Mouse (Mus musculus): Measurements from ENCODE around the gene Auts2.

The Auts2 gene

GRCm38 (mm10) chr5:131832891-131833876, 710.0 kb downstream of the Auts2 start:
- DNase-seq (ENCODE audit: low spot score), result no peak

GRCm38 (mm10) chr5:131830111-131830510, 713.0 kb downstream of the Auts2 start:
- DNase-seq (ENCODE audit: low spot score), result no peak

DNA sequence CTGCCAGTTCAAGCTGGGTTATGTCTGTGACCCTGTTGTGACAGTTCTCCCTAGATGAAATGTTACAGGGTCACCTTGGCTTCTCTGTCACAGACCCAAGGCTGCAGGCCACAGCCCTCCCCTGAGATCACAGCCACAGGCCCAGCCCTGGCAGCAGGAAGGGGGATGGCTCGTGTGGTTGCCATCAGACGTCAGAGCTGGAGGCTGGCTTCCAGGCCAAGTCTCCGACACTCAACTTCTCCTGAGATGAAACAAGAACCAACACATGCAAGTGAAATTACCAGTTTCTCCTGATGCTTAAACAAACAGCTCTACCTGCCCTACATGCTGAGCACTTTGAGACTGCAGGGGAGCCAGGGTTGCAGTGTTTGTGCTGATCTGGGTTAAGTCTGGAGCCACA, 713.9 kb downstream of the Auts2 start:
- no peak for DNase-seq (ENCODE audit: low spot score)

GRCm38 (mm10) chr5:131828607-131829006, 714.5 kb downstream of the Auts2 start:
- DNase-seq (ENCODE audit: low spot score), result no peak

- no peak for DNase-seq (ENCODE audit: low spot score)
Measured at GRCm38 (mm10) chr5:131826362-131827261, 716.5 kb downstream of the Auts2 start.

- DNase-seq (ENCODE audit: low spot score), result no peak
Measured at GRCm38 (mm10) chr5:131825421-131825820, 717.7 kb downstream of the Auts2 start.

DNA sequence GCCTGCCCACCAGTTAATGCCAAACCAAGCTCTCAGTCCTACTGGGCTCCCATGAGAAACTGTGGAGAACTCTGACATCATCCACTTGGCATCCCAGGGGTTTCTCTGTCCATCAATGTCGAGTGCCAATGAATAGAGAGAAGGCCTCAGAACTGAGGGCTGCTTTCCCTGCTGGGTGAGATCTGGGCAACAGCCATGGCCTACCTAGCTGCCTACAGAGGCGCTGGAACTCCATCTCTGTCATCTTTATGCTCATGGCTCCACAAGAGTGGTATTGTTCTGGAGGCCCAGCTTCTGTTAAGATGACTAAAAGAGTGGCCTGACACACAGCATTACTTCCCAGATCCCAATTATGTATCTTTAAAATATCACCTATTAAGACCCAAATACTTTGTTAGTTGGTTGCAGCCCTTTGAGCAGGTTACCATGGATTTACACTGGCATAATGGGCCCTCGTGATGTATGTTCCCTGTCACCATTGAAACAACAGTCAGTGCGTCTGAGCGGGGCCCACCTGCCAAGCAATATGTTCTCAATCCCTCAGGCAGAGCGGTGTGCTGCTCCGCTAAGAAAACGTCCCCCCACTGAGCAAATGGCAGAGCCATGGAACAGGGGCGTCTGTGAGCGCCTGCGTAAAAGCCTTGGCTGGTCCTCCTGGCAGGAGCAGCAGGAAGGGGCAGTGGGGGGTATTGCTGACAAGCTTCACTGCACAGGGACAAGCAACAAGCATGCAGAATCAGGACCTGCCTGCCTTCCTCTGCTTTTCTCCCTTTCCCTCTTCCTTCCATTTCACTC, 718.8 kb downstream of the Auts2 start:
- no peak for DNase-seq (ENCODE audit: low spot score)

DNA sequence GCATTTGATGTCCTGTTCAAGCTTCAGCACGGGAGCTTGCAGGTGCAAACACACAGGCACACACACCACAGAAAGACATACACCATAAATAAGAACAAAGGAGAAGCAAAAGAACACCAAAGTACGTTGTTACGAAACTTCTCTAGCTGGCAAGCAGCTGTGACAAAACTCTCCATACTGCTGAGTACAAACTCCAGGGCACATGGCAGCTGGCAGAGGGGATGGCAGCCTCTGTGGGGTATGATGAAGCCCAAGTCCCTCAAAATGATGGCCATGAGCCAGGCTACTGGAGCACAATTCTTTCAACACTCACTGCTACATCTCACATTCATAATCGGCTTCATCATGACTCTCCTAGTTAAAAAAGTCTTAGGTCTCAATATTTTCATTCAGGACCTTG, 721.7 kb downstream of the Auts2 start:
- no peak for DNase-seq (ENCODE audit: low spot score)

- no peak for DNase-seq (ENCODE audit: low spot score)
Measured at GRCm38 (mm10) chr5:131819251-131819691, 723.9 kb downstream of the Auts2 start.

DNA sequence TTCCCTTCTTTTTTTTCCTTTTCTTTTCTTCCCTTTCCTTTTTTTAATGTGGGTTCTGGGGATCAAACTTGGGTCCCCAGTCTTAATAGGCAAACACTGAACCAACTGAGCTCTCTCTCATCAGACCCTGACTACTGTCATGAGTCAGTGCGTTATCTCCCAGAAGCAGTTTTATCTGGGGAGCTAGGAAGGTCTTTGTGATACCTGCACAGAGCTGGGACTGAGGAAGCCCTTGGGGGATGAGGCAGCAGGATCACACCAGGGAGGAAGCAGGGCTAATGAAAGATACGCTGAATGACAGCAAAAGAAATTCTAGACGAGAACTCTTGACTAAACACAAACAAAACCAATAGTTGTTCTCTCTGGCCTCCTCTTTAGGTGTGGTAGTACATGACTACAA, 727.6 kb downstream of the Auts2 start:
- no peak for DNase-seq (ENCODE audit: low spot score)

DNA sequence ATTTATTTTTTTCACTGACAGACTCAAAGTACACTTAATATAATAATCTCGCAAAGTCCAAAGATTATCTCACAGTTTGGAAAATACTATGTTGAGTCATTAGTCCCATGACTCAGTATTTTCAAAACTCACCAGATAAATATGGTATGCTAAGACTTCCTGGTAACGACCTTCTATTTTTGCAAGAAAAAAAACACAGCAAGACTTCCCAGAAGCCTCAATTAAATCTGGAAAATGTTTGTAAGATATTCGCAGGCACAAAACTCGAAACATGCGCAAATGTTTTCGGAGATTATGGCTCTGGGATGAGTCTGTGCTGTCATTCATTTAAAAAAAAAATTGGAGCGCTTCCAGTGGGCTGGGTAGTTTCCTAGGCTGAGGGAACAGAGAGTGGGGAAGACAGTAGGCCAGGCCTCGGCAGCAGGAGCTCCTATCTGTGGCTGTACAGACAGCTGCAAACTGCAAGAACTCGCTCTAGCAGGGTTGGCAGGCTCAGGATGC, 728.6 kb downstream of the Auts2 start:
- peak; percentile 14 for DNase-seq (ENCODE audit: low spot score)

DNA sequence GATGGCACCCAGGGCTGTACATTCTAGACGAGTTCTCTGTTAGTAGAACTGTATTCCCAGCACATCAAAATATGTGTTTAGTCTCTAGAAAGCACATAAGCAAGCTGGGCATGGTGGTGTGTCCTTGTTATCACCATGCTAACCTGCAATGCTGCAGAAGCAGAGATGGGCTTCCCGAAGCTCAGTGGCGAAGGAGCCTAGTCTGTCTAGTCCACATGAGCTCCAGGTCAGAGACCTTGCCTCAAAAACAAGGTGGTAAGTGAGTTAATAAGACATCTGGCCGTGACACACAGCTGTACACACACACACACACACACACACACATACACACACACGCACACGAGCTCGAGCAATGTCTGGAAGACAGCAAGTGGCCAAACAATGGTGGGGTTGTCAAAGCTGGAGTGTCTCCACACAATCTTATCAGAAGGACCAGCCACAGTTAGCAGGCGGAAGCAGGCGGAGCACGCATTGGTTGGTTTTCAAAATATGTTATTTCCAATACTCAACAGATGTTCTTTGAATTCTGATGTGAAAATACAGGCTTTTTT, 729.1 kb downstream of the Auts2 start:
- DNase-seq (ENCODE audit: low spot score), result no peak

GRCm38 (mm10) chr5:131813331-131813781, 729.8 kb downstream of the Auts2 start:
- no peak for DNase-seq (ENCODE audit: low spot score)

DNA sequence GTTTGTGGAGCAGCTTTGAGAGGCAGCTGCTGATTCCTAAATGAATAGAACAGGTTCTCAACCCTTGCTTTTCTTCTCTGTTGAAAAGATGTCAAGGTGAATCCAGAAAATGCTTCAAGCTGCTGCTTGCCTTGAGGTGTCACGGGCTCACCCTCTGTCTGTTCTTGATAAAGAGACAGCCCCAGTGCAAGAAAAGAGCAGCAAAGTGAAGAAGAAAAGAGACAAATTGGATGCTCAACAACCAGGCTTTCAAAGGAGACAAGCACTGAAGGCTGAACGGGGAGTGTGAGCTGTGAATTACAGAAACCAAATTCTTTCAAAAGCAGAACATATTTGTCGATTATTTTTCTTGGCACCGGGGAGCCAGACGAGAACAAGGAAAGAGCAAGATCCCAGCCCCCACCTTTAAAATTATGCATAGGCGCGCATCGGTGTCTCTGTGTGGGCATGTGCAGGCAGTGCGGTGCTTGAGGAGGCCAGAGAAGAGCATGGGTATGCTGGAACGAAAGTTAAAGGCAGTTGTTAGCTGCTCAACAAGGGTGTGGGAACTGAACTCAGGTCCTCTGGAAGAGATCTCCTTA, 730.6 kb downstream of the Auts2 start:
- DNase-seq (ENCODE audit: low spot score), result no peak

DNA sequence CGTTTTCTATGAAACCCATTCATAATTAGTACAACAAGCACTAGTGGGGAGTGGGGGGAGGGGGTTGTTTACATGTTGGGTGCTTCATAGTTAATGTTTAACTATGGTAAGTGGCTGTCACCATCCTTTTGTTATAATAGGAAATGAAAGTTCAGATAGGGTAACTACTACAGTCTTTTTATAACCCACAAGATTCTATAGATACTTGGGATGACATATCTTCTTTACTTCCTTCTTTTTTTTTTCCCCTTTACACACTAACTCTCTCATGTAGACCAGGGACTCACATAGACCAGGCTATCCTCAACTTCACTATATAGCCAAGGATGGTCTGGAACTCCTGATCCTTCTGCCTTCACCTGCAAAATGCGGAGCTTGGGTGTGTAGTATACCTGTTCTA, 736.8 kb downstream of the Auts2 start:
- DNase-seq (ENCODE audit: low spot score), result no peak

DNA sequence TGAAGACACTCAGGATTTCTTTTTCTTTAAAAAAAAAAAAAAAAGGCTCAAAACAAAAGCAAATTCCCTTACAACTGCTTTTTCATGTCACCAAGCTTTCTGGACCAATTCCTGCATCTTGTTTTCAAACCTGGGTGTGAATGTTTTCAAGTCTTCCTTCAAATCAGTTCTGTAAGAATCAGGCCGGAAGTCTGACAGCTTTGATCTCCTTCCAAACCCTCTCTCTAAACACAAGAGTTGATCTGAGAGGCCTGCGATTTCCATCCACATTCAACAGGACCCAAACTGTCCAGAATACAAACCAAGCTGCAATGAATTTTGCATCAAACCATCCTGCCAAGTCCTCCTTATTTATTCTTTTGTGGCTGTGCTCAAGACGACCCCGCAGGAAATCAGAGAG, 737.9 kb downstream of the Auts2 start:
- DNase-seq (ENCODE audit: low spot score), result no peak

GRCm38 (mm10) chr5:131803609-131804008, 739.5 kb downstream of the Auts2 start:
- DNase-seq (ENCODE audit: low spot score), result no peak

GRCm38 (mm10) chr5:131802340-131803036, 740.7 kb downstream of the Auts2 start:
- no peak for DNase-seq (ENCODE audit: low spot score)

DNA sequence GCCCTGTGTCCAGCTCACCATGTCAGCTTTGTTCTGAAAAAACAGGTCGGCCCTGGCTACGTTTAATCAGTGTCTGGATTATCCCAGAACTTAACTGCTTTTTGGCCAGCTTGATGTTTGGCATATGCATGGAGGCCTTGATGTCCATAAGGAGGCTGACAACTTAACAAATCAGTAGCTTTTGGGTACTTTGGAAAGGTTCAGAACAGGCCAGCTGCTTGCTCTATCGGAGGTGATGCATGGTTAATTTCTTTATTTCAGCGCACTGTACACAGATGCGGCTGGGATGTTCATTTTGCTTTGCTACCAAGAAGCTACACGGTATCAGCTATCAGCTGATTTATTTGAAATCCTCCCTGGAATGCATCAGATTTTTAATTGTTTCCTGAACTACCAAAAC, 741.2 kb downstream of the Auts2 start:
- DNase-seq (ENCODE audit: low spot score), result no peak

DNA sequence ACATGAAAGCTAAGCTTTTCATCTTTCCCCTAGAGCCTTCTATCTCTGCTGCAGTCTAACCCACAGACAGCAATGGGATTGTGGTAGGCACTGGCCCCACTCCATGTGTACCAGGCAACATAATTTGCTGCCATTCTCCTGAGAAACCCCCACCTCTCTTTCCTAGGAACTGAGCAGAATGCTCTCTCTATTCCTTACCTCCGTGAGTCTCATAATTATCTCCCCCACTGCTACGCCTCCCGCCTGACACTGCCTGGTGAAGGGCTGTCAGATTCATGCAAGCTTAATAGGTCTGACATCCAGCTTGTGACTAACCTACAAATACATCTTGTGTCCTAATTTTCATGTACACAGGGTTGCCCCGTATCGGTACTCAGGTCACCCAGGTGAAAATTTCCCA, 744.8 kb downstream of the Auts2 start:
- no peak for DNase-seq (ENCODE audit: low spot score)

Measured in testis, postnatal 14 days (tissue).